In the genomic region with DNA sequence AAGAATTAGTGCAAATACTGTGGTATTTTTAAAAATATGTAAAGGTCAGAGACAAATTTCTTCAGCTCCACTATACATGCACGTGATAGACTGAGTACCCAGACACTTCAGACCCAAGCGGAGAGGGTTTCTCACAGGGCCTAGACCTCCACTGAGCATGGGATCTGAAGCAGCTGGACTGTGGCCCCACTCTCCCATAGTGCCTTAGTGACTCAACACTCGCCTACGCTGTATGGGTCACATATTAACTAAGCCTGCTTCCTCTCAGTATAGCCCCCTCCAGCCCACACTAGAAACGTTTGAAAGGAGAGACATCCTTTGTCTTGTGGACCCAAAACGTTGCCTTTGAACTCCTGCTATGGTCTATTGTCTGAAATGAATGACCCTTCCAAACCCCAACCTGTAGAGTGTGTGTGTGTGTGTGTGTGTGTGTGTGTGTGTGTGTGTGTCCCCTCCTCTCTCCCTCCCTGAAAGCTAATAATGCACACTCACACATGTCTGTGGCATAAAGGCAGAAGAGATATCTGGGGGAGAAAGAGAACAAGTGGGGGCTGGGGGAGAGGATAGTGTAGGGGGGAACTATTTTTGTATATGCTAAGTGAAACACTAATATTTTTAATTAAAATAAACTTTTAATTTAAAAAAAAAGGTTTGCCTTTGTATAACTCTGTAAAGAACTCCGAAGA, we compare ENCODE assay signal across 9 mouse cellular contexts. TPM values are rescaled to one million over a fixed set of nuclear protein-coding genes. Genes with fewer than 3 reads are reported as not detected.
DNase-seq lines count a peak whose midpoint lies in the region; ATAC-seq and TF ChIP-seq lines count a peak whose summit lies in the region.
"Had no signal": no experiment of that assay in that cellular context is flagged by ENCODE, and none has a peak within 500 bp of the region (broad histone marks: within the 10 kb centered on the region; RNA-seq: fewer than 3 reads in every experiment).

No protein-coding gene starts in this region.

- peak overlapping the region; percentile 65; the same call in 1 of the 2 replicates for H3K4me2 ChIP-seq in lung, embryonic 15.5 days
- no peak overlapping the region for H3K4me2 ChIP-seq in hindbrain, embryonic 11.5 days (replicated peaks; ENCODE audit: low read depth, low read length)
- peak overlapping the region; percentile 74 for H3K4me2 ChIP-seq in liver, embryonic 12.5 days
- peak overlapping the region; percentile 65; the same call in 1 of the 2 replicates for H3K4me2 ChIP-seq in stomach, embryonic 15.5 days

- intact Hi-C loops in left cerebral cortex, postnatal 10 days (cut with DNase I) = loop anchor here (5.0 kb wide), 1 partner anchor 131 kb away; no protein-coding TSS in a partner anchor

- no peak for DNase-seq in lung, postnatal 25 days (ENCODE audit: low spot score)
- DNase-seq in hindbrain, embryonic 11.5 days (ENCODE audit: low spot score) = no peak
- no peak for DNase-seq in left cerebral cortex, postnatal 10 days (ENCODE audit: extremely low spot score in 1 of 2, low spot score in 2 of 2)
- DNase-seq in left cerebral cortex, adult 8-10 months (ENCODE audit: low spot score in 2 of 2) = no peak
- no peak for DNase-seq in cerebellum, adult 2 months

- 0 out of 2 replicates have a peak overlapping the region, but pooled peaks have one; percentile 2 for H3K27ac ChIP-seq in lung, embryonic 15.5 days
- no peak overlapping the region for H3K27ac ChIP-seq in hindbrain, embryonic 11.5 days (ENCODE audit: low read depth, low read length)
- H3K27ac ChIP-seq in liver, embryonic 12.5 days = 0 out of 2 replicates have a peak overlapping the region, but pooled peaks have one; percentile 87
- no peak overlapping the region for H3K27ac ChIP-seq in stomach, embryonic 15.5 days
- H3K27ac ChIP-seq in cerebellum, adult 2 months (ENCODE audit: insufficient read depth, low read length) = no peak overlapping the region

- ATAC-seq in lung, embryonic 15.5 days (ENCODE audit: borderline replicate concordance, extremely low read depth, low FRiP score, low TSS enrichment) = no peak
- peak; percentile 44; the same call in 1 of the 2 replicates for ATAC-seq in hindbrain, embryonic 11.5 days (ENCODE audit: low FRiP score)
- ATAC-seq in liver, embryonic 12.5 days = no peak
- ATAC-seq in stomach, embryonic 15.5 days (ENCODE audit: insufficient read depth, low FRiP score, low read depth) = peak; percentile 25; the same call in 1 of the 2 replicates

- no peaks in the 10 kb centered on the region for H3K9me3 ChIP-seq in lung, embryonic 15.5 days
- no peaks in the 10 kb centered on the region for H3K9me3 ChIP-seq in hindbrain, embryonic 11.5 days (ENCODE audit: control insufficient read depth, low read length)
- H3K9me3 ChIP-seq in liver, embryonic 12.5 days (replicated peaks) = no peaks in the 10 kb centered on the region
- no peaks in the 10 kb centered on the region for H3K9me3 ChIP-seq in stomach, embryonic 15.5 days

- no peak overlapping the region for H3K9ac ChIP-seq in lung, embryonic 15.5 days
- H3K9ac ChIP-seq in hindbrain, embryonic 11.5 days (ENCODE audit: low read depth, low read length) = no peak overlapping the region
- H3K9ac ChIP-seq in liver, embryonic 12.5 days = peak overlapping the region; percentile 65
- no peak overlapping the region for H3K9ac ChIP-seq in stomach, embryonic 15.5 days

- TF ChIP-seq CTCF in cerebellum, adult 2 months (IDR thresholded peaks at IDR 0.05; ENCODE audit: borderline replicate concordance, insufficient read depth, low read depth, low read length) = no peak

- H3K4me1 ChIP-seq in lung, embryonic 15.5 days = peaks cover 8% of the 10 kb centered on the region
- H3K4me1 ChIP-seq in hindbrain, embryonic 11.5 days (replicated peaks; ENCODE audit: control insufficient read depth, insufficient read depth, low read length) = no peaks in the 10 kb centered on the region
- peaks cover 56% of the 10 kb centered on the region for H3K4me1 ChIP-seq in liver, embryonic 12.5 days
- peaks cover 5% of the 10 kb centered on the region; the same call in 1 of the 2 replicates for H3K4me1 ChIP-seq in stomach, embryonic 15.5 days
- no peaks in the 10 kb centered on the region; the same call in 1 of the 2 replicates for H3K4me1 ChIP-seq in cerebellum, adult 2 months (ENCODE audit: control insufficient read depth, insufficient read depth, low read length)

- 42% methylated on average over 7 of the region's 7 CpGs for WGBS in lung, embryonic 15.5 days
- 45% methylated on average over 7 of the region's 7 CpGs for WGBS in hindbrain, embryonic 11.5 days
- WGBS in liver, embryonic 12.5 days (ENCODE audit: insufficient replicate concordance) = 46% methylated on average over 7 of the region's 7 CpGs
- 51% methylated on average over 7 of the region's 7 CpGs for WGBS in stomach, embryonic 15.5 days
- 61% methylated on average over 7 of the region's 7 CpGs for WGBS in cerebellum, adult 2 months

- no peaks in the 10 kb centered on the region for H3K36me3 ChIP-seq in lung, embryonic 15.5 days
- H3K36me3 ChIP-seq in hindbrain, embryonic 11.5 days (ENCODE audit: control insufficient read depth, insufficient read depth, low read length) = no peaks in the 10 kb centered on the region
- H3K36me3 ChIP-seq in liver, embryonic 12.5 days = no peaks in the 10 kb centered on the region
- H3K36me3 ChIP-seq in stomach, embryonic 15.5 days = no peaks in the 10 kb centered on the region
- H3K36me3 ChIP-seq: G1E had no signal

- H3K4me3 ChIP-seq in lung, embryonic 15.5 days = no peak overlapping the region
- H3K4me3 ChIP-seq in hindbrain, embryonic 11.5 days (ENCODE audit: low read depth, low read length) = no peak overlapping the region
- H3K4me3 ChIP-seq in liver, embryonic 12.5 days = peak overlapping the region; percentile 42
- H3K4me3 ChIP-seq in stomach, embryonic 15.5 days (replicated peaks) = no peak overlapping the region
- H3K4me3 ChIP-seq in cerebellum, adult 2 months (replicated peaks; ENCODE audit: insufficient read depth, low read depth, low read length) = no peak overlapping the region

- TF ChIP-seq POLR2A in cerebellum, adult 2 months (IDR thresholded peaks at IDR 0.05; ENCODE audit: borderline replicate concordance, insufficient read depth, low read length) = no peak

- H3K27me3 ChIP-seq in lung, embryonic 15.5 days = no peaks in the 10 kb centered on the region
- H3K27me3 ChIP-seq in hindbrain, embryonic 11.5 days (ENCODE audit: control insufficient read depth, insufficient read depth, low read length) = no peaks in the 10 kb centered on the region
- H3K27me3 ChIP-seq in liver, embryonic 12.5 days (replicated peaks) = no peaks in the 10 kb centered on the region
- H3K27me3 ChIP-seq in stomach, embryonic 15.5 days (replicated peaks) = no peaks in the 10 kb centered on the region
- no peaks in the 10 kb centered on the region for H3K27me3 ChIP-seq in cerebellum, adult 2 months (ENCODE audit: control insufficient read depth, insufficient read depth, low read length)

RNA-seq across cellular contexts. Expression of a gene that starts 34.1 kb away (rescaled TPM):
- 19.0 and 25.0 TPM in 2 replicates for polyA plus RNA-seq in lung, embryonic 15.5 days (2015; fragmentation: Nextera tagmentation; extraction: Ambion mirVana)
- 6.8 and 9.4 TPM in 2 replicates for polyA plus RNA-seq in hindbrain, embryonic 11.5 days (2014; fragmentation: Nextera tagmentation; extraction: Ambion mirVana)
- polyA plus RNA-seq in liver, embryonic 12.5 days (2016; fragmentation: Nextera tagmentation; extraction: Ambion mirVana) = 5.9 and 6.5 TPM in 2 replicates
- 10.1 and 12.3 TPM in 2 replicates for polyA plus RNA-seq in stomach, embryonic 15.5 days (2015; fragmentation: Nextera tagmentation; extraction: Ambion mirVana)
- total RNA-seq in left cerebral cortex, postnatal 10 days (2021) = 10 to 100 TPM; 25.6 to 29.3 TPM
- total RNA-seq in left cerebral cortex, adult 8-10 months (2022) = 10 to 100 TPM; 31.6 to 43.9 (median 36.7) TPM
- polyA plus RNA-seq in cerebellum, adult 2 months (2012; rRNA removed) = 17.8 and 19.0 TPM in 2 replicates
- polyA plus RNA-seq: G1E had no signal

RNA-seq across cellular contexts. Expression of a gene that starts 56.0 kb away (rescaled TPM):
- polyA plus RNA-seq in lung, embryonic 15.5 days (2015; fragmentation: Nextera tagmentation; extraction: Ambion mirVana) = not detected in 2 replicates
- not detected in 2 replicates for polyA plus RNA-seq in hindbrain, embryonic 11.5 days (2014; fragmentation: Nextera tagmentation; extraction: Ambion mirVana)
- polyA plus RNA-seq in liver, embryonic 12.5 days (2016; fragmentation: Nextera tagmentation; extraction: Ambion mirVana) = 0.13 and 0.16 TPM in 2 replicates
- polyA plus RNA-seq in stomach, embryonic 15.5 days (2015; fragmentation: Nextera tagmentation; extraction: Ambion mirVana) = 0.05 and 0.10 TPM in 2 replicates
- total RNA-seq in left cerebral cortex, postnatal 10 days (2021) = not detected
- not detected for total RNA-seq in left cerebral cortex, adult 8-10 months (2022)
- polyA plus RNA-seq in cerebellum, adult 2 months (2012; rRNA removed) = not detected in 2 replicates
- polyA plus RNA-seq: G1E had no signal

Comparison
In these comparisons a context has a peak if more than half of its experiments do, and no peak if none do; other contexts are left out.
1. ATAC-seq: peak in hindbrain, embryonic 11.5 days (single experiment) and stomach, embryonic 15.5 days (single experiment); none in lung, embryonic 15.5 days (single experiment) and liver, embryonic 12.5 days (single experiment).
2. H3K27ac ChIP-seq: peak in lung, embryonic 15.5 days (single experiment) and liver, embryonic 12.5 days (single experiment); none in hindbrain, embryonic 11.5 days (single experiment), stomach, embryonic 15.5 days (single experiment) and cerebellum, adult 2 months (single experiment).